Mouse (Mus musculus) heart, postnatal 0 days (tissue): ENCODE data around the gene Skint8. TPM values are rescaled to one million over a fixed set of nuclear protein-coding genes. Genes with fewer than 3 reads are reported as not detected.
A peak's percentile ranks its signal among the peaks of the same experiment; 100 is the strongest.

Experiments
- ATAC-seq: fragments of 200-750 bp; cut with Nextera tagmentation; 2 replicates; pipeline ENCODE4 v1.8.0; 2017; ENCODE audit warnings: low read depth, moderate number of reproducible peaks, moderate library complexity; ENCODE audit not compliant: insufficient read depth
- DNase-seq: peaks from one replicate; pipeline ENCODE4 v3.0.0-alpha.2; 2016; ENCODE audit warnings: low spot score
- H3K27ac ChIP-seq: fragments of 300-500 bp; sonication (generic); 2 replicates; pipeline ENCODE4 v1.5.1; 2014; ENCODE audit warnings: low read depth, mild to moderate bottlenecking
- H3K27me3 ChIP-seq: fragments of 300-500 bp; sonication (generic); 2 replicates; pipeline ENCODE4 v1.6.1; 2014; ENCODE audit warnings: low read length, mixed read lengths; ENCODE audit not compliant: control insufficient read depth, insufficient read depth
- H3K36me3 ChIP-seq: fragments of 300-500 bp; sonication (generic); replicated peaks from 2 replicates; pipeline ENCODE4 v1.6.1; 2014; ENCODE audit warnings: low read length, mixed read lengths; ENCODE audit not compliant: control insufficient read depth, insufficient read depth
- H3K4me1 ChIP-seq: fragments of 300-500 bp; sonication (generic); 2 replicates; pipeline ENCODE4 v1.6.1; 2014; ENCODE audit warnings: antibody characterized with exemption; ENCODE audit not compliant: control insufficient read depth, insufficient read depth
- H3K4me2 ChIP-seq: fragments of 300-500 bp; sonication (generic); 2 replicates; pipeline ENCODE4 v1.6.1; 2014; ENCODE audit warnings: low read depth, mild to moderate bottlenecking, low read length, moderate library complexity
- H3K4me3 ChIP-seq: fragments of 300-500 bp; sonication (generic); 2 replicates; pipeline ENCODE4 v1.5.1; 2014; ENCODE audit warnings: low read depth, low read length
- H3K9ac ChIP-seq: fragments of 300-500 bp; sonication (generic); replicated peaks from 2 replicates; pipeline ENCODE4 v1.6.1; 2014; ENCODE audit warnings: low read depth, low read length, mixed read lengths
- H3K9me3 ChIP-seq: fragments of 300-500 bp; sonication (generic); replicated peaks from 2 replicates; pipeline ENCODE4 v1.6.1; 2016; ENCODE audit warnings: low read length; ENCODE audit not compliant: control insufficient read depth
- CTCF ChIP-seq: IDR thresholded peaks from 2 replicates; pipeline ENCODE4 v1.5.1; 2016; ENCODE audit warnings: antibody characterized with exemption, control low read depth, low read depth
- EP300 ChIP-seq: IDR thresholded peaks from 2 replicates; pipeline ENCODE4 v1.6.1; 2016; ENCODE audit warnings: antibody characterized with exemption, low read depth
- WGBS: fragments of 180-500 bp; shearing (Covaris S2); extraction: QIAGEN DNeasy Blood & Tissue Kit; methylation state at CpG from one replicate; pipeline ENCODE4 v1.1.7; 2014; 5-methylcytosine and 5-hydroxymethylcytosine counted together
- polyA plus RNA-seq: library from polyadenylated mRNA; unstranded; fragments of >200 nt; fragmentation: Nextera tagmentation; extraction: Ambion mirVana; gene quantifications from 2 replicates; pipeline ENCODE4 v1.2.1, GENCODE M21; 2015
- total RNA-seq: library from RNA; depleted of rRNA; stranded (reverse); fragments of >200 nt; gene quantifications from 2 replicates; pipeline ENCODE4 v1.2.3, GENCODE M21; 2014; ENCODE audit warnings: low replicate concordance; rRNA removed

The Skint8 gene
- total RNA-seq (not detected in 2 replicates), polyA plus RNA-seq (not detected in 2 replicates)

DNA sequence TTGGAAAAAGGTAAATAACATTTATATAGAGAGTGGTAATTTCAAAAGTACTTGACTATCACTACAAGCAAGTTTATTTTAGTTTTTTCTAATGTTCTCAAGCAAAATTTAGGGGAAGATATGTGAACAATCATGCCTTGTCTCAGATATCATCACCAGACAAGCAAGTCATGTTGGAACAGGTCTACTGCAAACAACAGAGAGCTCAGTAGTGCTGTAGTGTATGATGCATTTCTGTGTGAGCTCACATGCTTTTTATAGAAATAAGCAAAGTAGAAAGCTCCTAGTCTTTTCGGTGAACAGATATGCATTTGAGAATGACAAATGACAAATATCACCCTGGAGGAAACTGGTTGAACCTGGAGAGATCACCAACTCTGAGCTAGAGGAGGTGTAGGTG lies at the start of gene Skint8:
Skint8 (plus strand) TSS at position 301 of the 400 bp plus-strand sequence.
- Histone ChIP-seq H3K27ac (no peak within 1 kb of the TSS), H3K9me3 (no peaks in the 10 kb centered on the region), H3K9ac (no peak within 1 kb of the TSS), H3K27me3 (no peaks in the 10 kb centered on the region), H3K4me2 (no peak within 1 kb of the TSS), H3K36me3 (no peaks in the 10 kb centered on the region), H3K4me3 (no peak within 1 kb of the TSS), H3K4me1 (no peaks in the 10 kb centered on the region)
- WGBS, result 70% methylated on average over 1 of the region's 1 CpGs
- TF ChIP-seq EP300 (no peak), CTCF (no peak)
- ATAC-seq, result no peak
- no peak for DNase-seq

DNA sequence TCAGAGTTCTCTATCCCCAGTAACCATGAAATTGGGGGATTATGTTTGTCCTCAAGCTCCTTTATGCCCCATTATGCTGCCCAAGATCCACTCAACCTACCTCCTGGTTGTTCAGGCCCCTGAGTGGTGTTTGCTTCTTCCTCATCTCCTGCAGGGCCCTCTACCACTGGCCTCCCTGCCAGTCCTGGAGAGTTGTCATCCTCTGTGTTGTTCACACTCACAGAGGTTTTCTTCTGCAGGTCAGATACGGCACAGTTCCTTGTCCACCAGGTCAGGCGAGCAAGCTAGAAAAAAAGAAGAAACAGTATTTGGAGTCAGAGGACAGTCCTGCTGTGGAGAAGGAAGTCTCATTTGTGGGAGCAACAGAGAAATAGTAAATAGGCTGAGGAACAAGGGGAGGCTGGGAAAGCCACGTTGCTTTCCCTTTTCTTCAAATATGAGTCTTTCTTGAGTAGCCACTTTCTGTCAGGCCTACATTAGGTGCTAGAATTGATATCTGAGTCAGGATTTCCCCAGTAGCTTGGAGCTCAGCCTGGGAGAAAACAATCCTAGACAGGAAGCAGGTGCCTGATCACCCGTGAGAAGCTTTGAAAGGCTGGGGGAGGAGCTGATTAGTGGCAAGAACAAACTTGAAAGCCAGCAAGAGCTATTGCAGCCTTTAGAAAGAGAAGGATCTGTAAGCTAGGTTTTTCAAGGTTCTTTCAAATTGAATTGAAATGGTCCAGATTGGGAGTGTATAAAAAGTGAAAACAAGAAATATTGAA lies 38.9 kb upstream of the Skint8 start:
- WGBS, result 43% methylated on average over 4 of the region's 4 CpGs
- Histone ChIP-seq H3K9ac (no peak overlapping the region), H3K4me1 (peaks cover 3% of the 10 kb centered on the region; the same call in 1 of the 2 replicates), H3K4me2 (no peak overlapping the region), H3K27ac (0 out of 2 replicates have a peak overlapping the region, but pooled peaks have one; percentile 20), H3K36me3 (no peaks in the 10 kb centered on the region), H3K27me3 (no peaks in the 10 kb centered on the region), H3K9me3 (no peaks in the 10 kb centered on the region), H3K4me3 (no peak overlapping the region)
- DNase-seq (peak; percentile 6), ATAC-seq (no peak)
- no peak for TF ChIP-seq EP300
- no peak for TF ChIP-seq CTCF

DNA sequence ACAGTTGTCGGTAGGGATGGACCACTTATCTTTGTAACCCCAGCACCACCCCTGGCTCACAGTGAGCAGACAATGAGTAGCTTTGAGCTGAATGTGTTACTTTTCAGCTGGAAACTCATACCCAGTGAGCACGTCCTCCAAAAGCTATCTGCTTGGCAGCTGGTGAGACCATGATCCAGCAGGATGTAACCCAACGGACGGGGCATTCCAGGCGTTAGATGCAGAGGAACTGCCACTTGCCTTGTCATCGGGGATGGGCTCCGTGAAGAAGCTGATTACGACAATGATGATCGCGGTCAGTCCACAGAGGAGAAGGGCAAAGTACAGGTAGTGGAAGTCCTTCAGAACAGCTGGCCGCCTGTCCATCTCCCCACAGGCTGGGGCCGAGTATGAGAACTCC lies 35.6 kb upstream of the Skint8 start:
- no peak for DNase-seq
- WGBS, result 76% methylated on average over 12 of the region's 12 CpGs

DNA sequence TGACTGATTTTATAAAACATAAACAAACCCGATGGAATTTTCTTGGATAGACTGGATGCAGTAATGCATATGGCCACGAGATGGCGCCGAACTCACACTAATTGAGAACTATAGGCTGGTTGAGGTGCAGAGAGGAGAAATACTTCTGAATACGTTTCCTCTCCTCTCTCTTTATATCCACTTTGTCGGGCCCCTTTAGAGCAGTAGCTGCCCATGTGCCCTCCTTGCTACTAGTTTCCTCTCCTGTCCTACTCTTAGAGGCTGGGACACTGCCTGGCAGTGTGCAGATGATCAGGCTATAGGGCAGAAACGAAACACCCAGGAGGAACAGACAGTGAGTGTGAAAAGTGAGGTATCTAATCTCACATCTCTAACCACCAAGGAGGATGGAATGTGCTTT lies 33.2 kb upstream of the Skint8 start:
- ATAC-seq (peak; percentile 25; the same call in 1 of the 2 replicates), DNase-seq (peak; percentile 56)
- TF ChIP-seq CTCF, result peak; percentile 75
- TF ChIP-seq EP300, result no peak
- Histone ChIP-seq H3K36me3 (no peaks in the 10 kb centered on the region), H3K9ac (no peak overlapping the region), H3K4me2 (peak overlapping the region; percentile 54), H3K9me3 (no peaks in the 10 kb centered on the region), H3K27ac (no peak overlapping the region), H3K4me3 (peak overlapping the region; percentile 28; the same call in 1 of the 2 replicates), H3K4me1 (no peaks in the 10 kb centered on the region), H3K27me3 (no peaks in the 10 kb centered on the region)
- 4% methylated on average over 7 of the region's 7 CpGs for WGBS

More for the DNA sequence above, 35.6 kb upstream of the Skint8 start:
- no peak for ATAC-seq
- no peak overlapping the region for H3K4me2 ChIP-seq
- TF ChIP-seq CTCF (no peak), EP300 (no peak)
- no peak overlapping the region for H3K9ac ChIP-seq
- no peak overlapping the region for H3K4me3 ChIP-seq
- no peak overlapping the region for H3K27ac ChIP-seq
- H3K27me3 ChIP-seq, result no peaks in the 10 kb centered on the region
- no peaks in the 10 kb centered on the region for H3K36me3 ChIP-seq
- H3K9me3 ChIP-seq, result no peaks in the 10 kb centered on the region
- peaks cover 3% of the 10 kb centered on the region; the same call in 1 of the 2 replicates for H3K4me1 ChIP-seq

DNA sequence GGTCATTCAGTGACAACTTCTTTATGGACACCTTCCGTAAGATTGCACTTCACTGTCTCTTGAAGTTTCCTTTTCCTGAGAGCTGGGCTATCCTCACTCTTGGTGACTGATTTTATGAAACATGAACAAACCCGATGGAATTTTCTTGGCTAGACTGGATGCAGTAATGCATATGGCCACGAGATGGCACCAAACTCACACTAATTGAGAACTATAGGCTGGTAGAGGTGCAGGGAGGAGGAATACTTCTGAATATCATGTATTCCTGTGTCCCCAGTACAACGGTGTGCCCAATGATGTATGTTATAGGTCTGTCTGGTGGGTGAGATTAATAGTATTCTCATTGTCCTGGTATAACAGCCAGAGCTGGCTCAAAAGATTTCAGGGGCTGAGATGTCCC lies 32.6 kb upstream of the Skint8 start:
- H3K27ac ChIP-seq, result no peak overlapping the region
- DNase-seq (peak; percentile 43), ATAC-seq (peak; percentile 45; the same call in 1 of the 2 replicates)
- H3K36me3 ChIP-seq, result no peaks in the 10 kb centered on the region
- H3K9ac ChIP-seq, result no peak overlapping the region
- H3K9me3 ChIP-seq, result no peaks in the 10 kb centered on the region
- TF ChIP-seq EP300 (no peak), CTCF (peak; percentile 89)
- H3K4me1 ChIP-seq, result no peaks in the 10 kb centered on the region
- H3K4me2 ChIP-seq, result peak overlapping the region; percentile 54
- peak overlapping the region; percentile 28; the same call in 1 of the 2 replicates for H3K4me3 ChIP-seq
- H3K27me3 ChIP-seq, result no peaks in the 10 kb centered on the region
- WGBS, result 19% methylated on average over 4 of the region's 4 CpGs
